Mouse (Mus musculus) stomach, embryonic 14.5 days (tissue): ENCODE measurements around the gene Kcnk15. TPM values are rescaled to one million over a fixed set of nuclear protein-coding genes. Genes with fewer than 3 reads are reported as not detected.

Source experiments
- ATAC-seq: fragments of 200-750 bp; cut with Nextera tagmentation; 2 replicates; pipeline ENCODE4 v1.8.0; 2017; ENCODE audit warnings: low read depth, moderate TSS enrichment; ENCODE audit not compliant: insufficient number of reproducible peaks, insufficient read depth, low FRiP score
- H3K27ac ChIP-seq: fragments of 300-500 bp; sonication (generic); 2 replicates; pipeline ENCODE4 v1.5.1; 2014; ENCODE audit warnings: mild to moderate bottlenecking, low read length, moderate library complexity, mixed read lengths
- H3K27me3 ChIP-seq: fragments of 300-500 bp; sonication (generic); 2 replicates; pipeline ENCODE4 v1.6.1; 2014; ENCODE audit warnings: low read length, control low read depth, mixed read lengths; ENCODE audit not compliant: control insufficient read depth, insufficient read depth
- H3K36me3 ChIP-seq: fragments of 300-500 bp; sonication (generic); 2 replicates; pipeline ENCODE4 v1.6.1; 2014; ENCODE audit warnings: mild to moderate bottlenecking, control low read depth, low read length, moderate library complexity, mixed read lengths; ENCODE audit not compliant: control insufficient read depth, insufficient read depth
- H3K4me1 ChIP-seq: fragments of 300-500 bp; sonication (generic); 2 replicates; pipeline ENCODE4 v1.6.1; 2014; ENCODE audit warnings: low read length, control low read depth, mixed read lengths; ENCODE audit not compliant: control insufficient read depth, insufficient read depth
- H3K4me2 ChIP-seq: fragments of 300-500 bp; sonication (generic); replicated peaks from 2 replicates; pipeline ENCODE4 v1.6.1; 2014; ENCODE audit warnings: low read depth, low read length, control low read depth
- H3K4me3 ChIP-seq: fragments of 300-500 bp; sonication (generic); 2 replicates; pipeline ENCODE4 v1.5.1; 2014; ENCODE audit warnings: low read depth, low read length, control low read depth
- H3K9ac ChIP-seq: fragments of 300-500 bp; sonication (generic); replicated peaks from 2 replicates; pipeline ENCODE4 v1.6.1; 2014; ENCODE audit warnings: low read depth, mild to moderate bottlenecking, control low read depth, low read length, moderate library complexity, mixed read lengths
- H3K9me3 ChIP-seq: fragments of 300-500 bp; sonication (generic); 2 replicates; pipeline ENCODE4 v1.6.1; 2016; ENCODE audit warnings: low read depth, low read length, control low read depth; ENCODE audit not compliant: control insufficient read depth
- WGBS: fragments of 180-500 bp; shearing (Covaris S2); extraction: QIAGEN DNeasy Blood & Tissue Kit; methylation state at CpG from one replicate; pipeline ENCODE4 v1.1.7; 2014; 5-methylcytosine and 5-hydroxymethylcytosine counted together
- polyA plus RNA-seq: library from polyadenylated mRNA; unstranded; fragments of >200 nt; fragmentation: Nextera tagmentation; extraction: Ambion mirVana; gene quantifications from 2 replicates; pipeline ENCODE4 v1.2.1, GENCODE M21; 2014

Kcnk15 gene
- polyA plus RNA-seq, 1 experiment from 2014 or later: not detected

DNA sequence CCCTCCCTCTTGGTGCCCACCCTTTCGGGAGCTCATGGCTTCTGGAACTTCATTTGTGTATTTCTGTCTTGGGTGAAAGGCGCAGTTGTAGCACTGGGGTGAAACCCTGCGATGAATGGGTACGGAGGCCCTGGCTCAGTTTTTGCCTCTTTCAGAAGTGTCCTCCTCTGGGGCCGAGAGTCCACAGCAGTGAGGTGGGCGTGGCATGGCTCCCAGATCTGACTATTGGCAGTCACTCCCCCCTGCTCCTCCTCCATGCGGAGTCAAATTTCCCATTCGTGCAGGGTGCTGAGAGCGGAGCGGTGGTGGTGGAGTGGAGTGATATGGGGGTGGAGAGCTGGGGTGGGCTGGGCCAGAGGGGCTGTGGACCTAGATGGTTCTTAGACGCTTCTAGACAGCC is 29.7 kb upstream of the Kcnk15 start:
- Histone ChIP-seq H3K27me3 (no peaks in the 10 kb centered on the region), H3K9me3 (no peaks in the 10 kb centered on the region), H3K9ac (no peak overlapping the region), H3K4me3 (no peak overlapping the region), H3K4me1 (peaks cover 5% of the 10 kb centered on the region; the same call in 1 of the 2 replicates), H3K27ac (no peak overlapping the region), H3K36me3 (no peaks in the 10 kb centered on the region), H3K4me2 (peak overlapping the region; percentile 21)
- 21% methylated on average over 11 of the region's 11 CpGs for WGBS
- ATAC-seq: peak; percentile 38; the same call in 1 of the 2 replicates

GRCm38 (mm10) chr2:163825861-163826260 is 27.6 kb upstream of the Kcnk15 start:
- Histone ChIP-seq H3K9ac (no peak overlapping the region), H3K9me3 (no peaks in the 10 kb centered on the region), H3K27me3 (no peaks in the 10 kb centered on the region), H3K4me3 (no peak overlapping the region), H3K4me1 (peaks cover 5% of the 10 kb centered on the region; the same call in 1 of the 2 replicates), H3K36me3 (no peaks in the 10 kb centered on the region), H3K4me2 (no peak overlapping the region), H3K27ac (no peak overlapping the region)
- ATAC-seq: no peak
- WGBS: 55% methylated on average over 1 of the region's 1 CpGs

DNA sequence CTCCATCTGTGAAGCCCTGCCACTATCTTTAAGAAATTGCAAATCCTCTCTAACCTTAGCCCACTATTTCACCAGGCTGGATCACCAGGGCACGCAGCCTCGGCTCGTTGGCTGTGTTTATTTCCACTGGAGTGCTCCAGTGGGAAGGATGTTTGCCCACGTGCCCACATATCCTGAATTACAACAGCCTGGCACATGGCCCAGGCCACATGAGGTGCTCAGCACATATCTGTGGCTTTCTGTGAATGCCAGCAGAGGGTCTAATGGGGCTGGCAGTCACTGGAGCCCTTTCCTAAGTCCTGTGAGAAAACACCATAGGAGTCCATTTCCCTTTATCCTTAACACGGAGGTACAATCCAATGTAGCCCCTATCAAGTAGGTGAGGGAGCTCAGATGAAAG is 27.0 kb upstream of the Kcnk15 start:
- H3K4me2 ChIP-seq: no peak overlapping the region
- no peak overlapping the region for H3K4me3 ChIP-seq
- WGBS: 70% methylated on average over 5 of the region's 5 CpGs
- H3K36me3 ChIP-seq: no peaks in the 10 kb centered on the region
- H3K9ac ChIP-seq: no peak overlapping the region
- H3K27ac ChIP-seq: no peak overlapping the region
- no peaks in the 10 kb centered on the region for H3K9me3 ChIP-seq
- ATAC-seq: no peak
- no peaks in the 10 kb centered on the region for H3K27me3 ChIP-seq
- H3K4me1 ChIP-seq: peaks cover 5% of the 10 kb centered on the region; the same call in 1 of the 2 replicates

DNA sequence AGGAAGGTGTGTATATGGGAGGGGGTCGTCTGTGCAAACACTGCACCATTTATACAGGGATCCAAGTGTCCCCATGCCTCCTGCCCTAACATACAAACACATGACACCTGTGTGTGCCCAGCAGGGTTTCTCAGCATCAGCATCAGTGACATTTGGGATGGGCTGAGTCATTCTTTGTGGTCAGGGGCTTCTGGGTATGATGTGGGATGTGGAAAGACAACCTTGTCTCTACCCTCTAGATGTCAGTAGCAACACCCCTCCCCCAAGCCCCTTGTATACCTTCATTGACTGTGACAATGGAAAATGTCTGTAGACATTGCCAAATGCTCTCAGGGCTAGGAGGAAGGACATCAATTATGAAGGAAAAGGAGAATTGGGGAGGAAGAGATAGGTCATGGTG is 22.3 kb upstream of the Kcnk15 start:
- Histone ChIP-seq H3K4me2 (no peak overlapping the region), H3K9me3 (no peaks in the 10 kb centered on the region), H3K27ac (no peak overlapping the region), H3K4me3 (no peak overlapping the region), H3K27me3 (no peaks in the 10 kb centered on the region), H3K4me1 (no peaks in the 10 kb centered on the region), H3K36me3 (no peaks in the 10 kb centered on the region), H3K9ac (no peak overlapping the region)
- no peak for ATAC-seq
- WGBS: 43% methylated on average over 1 of the region's 1 CpGs

- H3K27me3 ChIP-seq: no peaks in the 10 kb centered on the region
- H3K27ac ChIP-seq: no peak overlapping the region
- H3K4me1 ChIP-seq: no peaks in the 10 kb centered on the region
- 23% methylated on average over 9 of the region's 9 CpGs for WGBS
- ATAC-seq: no peak
- H3K4me2 ChIP-seq: no peak overlapping the region
- no peaks in the 10 kb centered on the region for H3K36me3 ChIP-seq
- H3K9me3 ChIP-seq: no peaks in the 10 kb centered on the region
- H3K9ac ChIP-seq: no peak overlapping the region
- H3K4me3 ChIP-seq: no peak overlapping the region
Measured at GRCm38 (mm10) chr2:163838043-163838442, 15.4 kb upstream of the Kcnk15 start.

DNA sequence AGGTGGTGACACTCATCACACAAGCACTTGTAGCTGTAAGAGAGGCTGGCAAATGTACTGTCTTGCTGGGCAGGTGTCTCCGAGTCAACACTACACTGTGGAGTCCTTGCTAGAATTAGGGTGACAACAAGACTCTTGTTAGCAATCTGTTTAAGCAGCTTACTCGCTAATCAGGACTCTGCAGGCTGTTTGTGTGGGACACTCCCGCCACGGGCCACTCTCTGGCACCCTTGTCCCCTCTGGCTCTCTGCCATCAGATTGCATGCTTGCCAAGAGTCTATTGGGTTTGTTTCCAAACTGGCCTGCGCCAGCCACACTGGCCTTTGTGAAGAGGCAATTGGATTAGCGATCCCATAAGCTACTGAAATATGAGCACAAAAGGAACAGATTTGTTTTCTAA is 13.9 kb upstream of the Kcnk15 start:
- WGBS: 65% methylated on average over 6 of the region's 6 CpGs

GRCm38 (mm10) chr2:163842043-163842442 is 11.4 kb upstream of the Kcnk15 start:
- H3K4me1 ChIP-seq: no peaks in the 10 kb centered on the region
- 49% methylated on average over 4 of the region's 4 CpGs for WGBS
- no peak overlapping the region for H3K27ac ChIP-seq
- no peak for ATAC-seq
- H3K4me3 ChIP-seq: no peak overlapping the region
- no peaks in the 10 kb centered on the region for H3K36me3 ChIP-seq
- H3K27me3 ChIP-seq: no peaks in the 10 kb centered on the region
- H3K9ac ChIP-seq: no peak overlapping the region
- H3K9me3 ChIP-seq: no peaks in the 10 kb centered on the region
- no peak overlapping the region for H3K4me2 ChIP-seq

More for the DNA sequence above, 13.9 kb upstream of the Kcnk15 start:
- no peaks in the 10 kb centered on the region for H3K9me3 ChIP-seq
- no peaks in the 10 kb centered on the region for H3K4me1 ChIP-seq
- no peaks in the 10 kb centered on the region for H3K27me3 ChIP-seq
- no peak for ATAC-seq
- no peak overlapping the region for H3K4me2 ChIP-seq
- H3K9ac ChIP-seq: no peak overlapping the region
- H3K36me3 ChIP-seq: no peaks in the 10 kb centered on the region
- no peak overlapping the region for H3K27ac ChIP-seq
- H3K4me3 ChIP-seq: no peak overlapping the region

DNA sequence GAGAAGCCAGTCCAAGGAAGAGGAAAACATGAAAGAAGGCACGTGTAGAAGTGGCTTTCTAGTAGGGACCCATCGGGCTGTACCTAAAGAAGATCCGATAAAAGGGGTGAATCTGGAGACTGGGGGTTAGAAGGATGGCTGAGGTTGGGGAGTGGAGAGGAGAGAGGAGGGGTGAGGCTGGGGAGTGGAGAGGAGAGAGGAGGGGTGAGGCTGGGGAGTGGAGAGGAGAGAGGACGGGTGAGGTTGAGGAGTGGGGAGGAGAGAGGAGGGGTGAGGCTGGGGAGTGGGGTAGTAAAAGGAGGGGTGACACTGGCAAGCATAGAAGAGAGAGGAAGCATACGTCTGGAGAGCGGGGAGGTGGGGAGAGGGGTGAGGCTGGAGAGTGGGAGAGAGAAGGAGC is 3.8 kb downstream of the Kcnk15 start:
- ATAC-seq: 0 out of 2 replicates have a peak, but pooled peaks have one; percentile 21
- peaks cover 35% of the 10 kb centered on the region for H3K27me3 ChIP-seq
- 77% methylated on average over 6 of the region's 6 CpGs for WGBS
- H3K4me1 ChIP-seq: no peaks in the 10 kb centered on the region
- H3K27ac ChIP-seq: no peak overlapping the region
- H3K36me3 ChIP-seq: no peaks in the 10 kb centered on the region
- no peak overlapping the region for H3K4me3 ChIP-seq
- no peaks in the 10 kb centered on the region for H3K9me3 ChIP-seq
- H3K9ac ChIP-seq: no peak overlapping the region
- H3K4me2 ChIP-seq: no peak overlapping the region

GRCm38 (mm10) chr2:163858254-163858947 is 5.0 kb downstream of the Kcnk15 start:
- Histone ChIP-seq H3K4me2 (0 out of 2 replicates have a peak overlapping the region, but pooled peaks have one; percentile 16), H3K9ac (no peak overlapping the region), H3K9me3 (no peaks in the 10 kb centered on the region), H3K4me3 (no peak overlapping the region), H3K36me3 (no peaks in the 10 kb centered on the region), H3K27me3 (peaks cover 28% of the 10 kb centered on the region), H3K4me1 (no peaks in the 10 kb centered on the region), H3K27ac (no peak overlapping the region)
- no peak for ATAC-seq
- WGBS: 12% methylated on average over 50 of the region's 50 CpGs
